24 mouse cellular contexts compared by ENCODE assay signal in the genomic region with DNA sequence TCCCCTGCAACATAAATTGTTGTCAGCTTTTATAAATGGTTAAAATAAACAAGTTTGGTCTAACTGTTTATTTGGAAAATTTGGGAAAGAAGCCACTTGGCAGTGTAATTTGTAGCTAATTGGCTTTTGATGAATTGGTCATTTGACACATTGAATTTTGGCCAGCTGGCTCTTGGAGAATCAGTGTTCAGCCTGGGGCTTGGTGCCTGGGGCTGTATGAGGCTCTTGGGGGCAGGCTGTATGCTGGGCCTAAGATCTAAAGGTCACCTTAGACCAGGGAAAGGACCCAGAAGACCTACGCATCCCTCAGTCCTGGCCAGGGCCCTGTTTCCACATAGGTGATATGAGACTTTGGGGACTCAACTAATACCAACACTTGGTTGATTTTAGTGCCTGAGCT.
DNase-seq lines count a peak whose midpoint lies in the region; ATAC-seq and TF ChIP-seq lines count a peak whose summit lies in the region.
"Had no signal": no experiment of that assay in that cellular context is flagged by ENCODE, and none has a peak within 500 bp of the region (broad histone marks: within the 10 kb centered on the region; RNA-seq: fewer than 3 reads in every experiment).

No protein-coding gene starts in this region.

- ATAC-seq in hindbrain, postnatal 0 days: no peak
- ATAC-seq in hindbrain, embryonic 11.5 days (ENCODE audit: low FRiP score): no peak
- ATAC-seq: intestine, postnatal 0 days; midbrain, embryonic 15.5 days had no signal

- intact Hi-C loops in left cerebral cortex, postnatal 4 days (cut with DNase I): no loop called here

- WGBS in hindbrain, postnatal 0 days: 56% methylated on average over 1 of the region's 1 CpGs
- WGBS in hindbrain, embryonic 11.5 days: 84% methylated on average over 1 of the region's 1 CpGs

- H3K4me1 ChIP-seq in hindbrain, postnatal 0 days (ENCODE audit: insufficient read depth, low read length): peaks cover 9% of the 10 kb centered on the region; the same call in 1 of the 2 replicates
- no peaks in the 10 kb centered on the region for H3K4me1 ChIP-seq in hindbrain, embryonic 11.5 days (replicated peaks; ENCODE audit: control insufficient read depth, insufficient read depth, low read length)
- H3K4me1 ChIP-seq: liver, embryonic 13.5 days; megakaryocyte, embryonic 14.5 days; midbrain, embryonic 15.5 days had no signal

- TF ChIP-seq CTCF in hindbrain, postnatal 0 days (IDR thresholded peaks at IDR 0.05; ENCODE audit: low read depth): no peak

- DNase-seq in hindbrain, postnatal 0 days (ENCODE audit: low spot score): peak; percentile 66
- DNase-seq in hindbrain, embryonic 11.5 days (ENCODE audit: low spot score): no peak
- peak; percentile 40 for DNase-seq in left cerebral cortex, postnatal 4 days
- DNase-seq in left cerebral cortex, adult 11 months (ENCODE audit: low spot score): no peak
- DNase-seq in testis, postnatal 10 days (ENCODE audit: low spot score): peak; percentile 25
- no peak for DNase-seq in testis, postnatal 14 days (ENCODE audit: low spot score)
- DNase-seq in kidney, postnatal 36 days: peak; percentile 34 to 53
- DNase-seq: adrenal gland, postnatal 36 days; cerebellum, adult 2 months; forebrain, postnatal 0 days; heart, postnatal 14 days; liver, embryonic 13.5 days; right cerebral cortex, postnatal 25 days; thymus, adult 2 months had no signal

- no peaks in the 10 kb centered on the region for H3K36me3 ChIP-seq in hindbrain, postnatal 0 days (ENCODE audit: insufficient read depth, low read length)
- no peaks in the 10 kb centered on the region for H3K36me3 ChIP-seq in hindbrain, embryonic 11.5 days (ENCODE audit: control insufficient read depth, insufficient read depth, low read length)
- H3K36me3 ChIP-seq: forebrain, embryonic 10.5 days; heart, embryonic 12.5 days; hindbrain, embryonic 15.5 days; liver, embryonic 13.5 days; midbrain, embryonic 15.5 days; neural tube, embryonic 15.5 days had no signal

- no peak overlapping the region for H3K4me2 ChIP-seq in hindbrain, postnatal 0 days (ENCODE audit: low read depth, low read length)
- no peak overlapping the region for H3K4me2 ChIP-seq in hindbrain, embryonic 11.5 days (replicated peaks; ENCODE audit: low read depth, low read length)
- H3K4me2 ChIP-seq: heart, embryonic 12.5 days; hindbrain, embryonic 15.5 days; liver, embryonic 13.5 days; midbrain, embryonic 15.5 days; neural tube, embryonic 15.5 days had no signal

- H3K27ac ChIP-seq in hindbrain, postnatal 0 days: no peak overlapping the region
- H3K27ac ChIP-seq in hindbrain, embryonic 11.5 days (ENCODE audit: low read depth, low read length): no peak overlapping the region
- H3K27ac ChIP-seq: hindbrain, embryonic 15.5 days; layer of hippocampus, adult 2 months; left cerebral cortex, adult 2 months; liver, embryonic 13.5 days; midbrain, embryonic 15.5 days; neural tube, embryonic 15.5 days had no signal

- H3K27me3 ChIP-seq in hindbrain, postnatal 0 days (ENCODE audit: insufficient read depth, low read length): no peaks in the 10 kb centered on the region
- H3K27me3 ChIP-seq in hindbrain, embryonic 11.5 days (ENCODE audit: control insufficient read depth, insufficient read depth, low read length): no peaks in the 10 kb centered on the region
- H3K27me3 ChIP-seq: heart, embryonic 12.5 days; hindbrain, embryonic 15.5 days; liver, embryonic 13.5 days; midbrain, embryonic 15.5 days; neural tube, embryonic 15.5 days had no signal

- H3K4me3 ChIP-seq in hindbrain, postnatal 0 days (ENCODE audit: low read length): no peak overlapping the region
- H3K4me3 ChIP-seq in hindbrain, embryonic 11.5 days (ENCODE audit: low read depth, low read length): no peak overlapping the region
- H3K4me3 ChIP-seq: forebrain, embryonic 10.5 days; gastrocnemius, adult 2 months; heart, embryonic 12.5 days; hindbrain, embryonic 15.5 days; layer of hippocampus, adult 2 months; left cerebral cortex, adult 2 months; liver, embryonic 13.5 days; megakaryocyte, embryonic 14.5 days; midbrain, embryonic 15.5 days; neural tube, embryonic 15.5 days had no signal

- H3K9me3 ChIP-seq in hindbrain, postnatal 0 days (ENCODE audit: low read length): no peaks in the 10 kb centered on the region
- H3K9me3 ChIP-seq in hindbrain, embryonic 11.5 days (ENCODE audit: control insufficient read depth, low read length): no peaks in the 10 kb centered on the region
- H3K9me3 ChIP-seq: forebrain, embryonic 10.5 days; heart, embryonic 12.5 days; hindbrain, embryonic 15.5 days; liver, embryonic 13.5 days; megakaryocyte, embryonic 14.5 days; midbrain, embryonic 15.5 days; neural tube, embryonic 15.5 days had no signal

- no peak overlapping the region for H3K9ac ChIP-seq in hindbrain, postnatal 0 days (replicated peaks; ENCODE audit: low read length)
- no peak overlapping the region for H3K9ac ChIP-seq in hindbrain, embryonic 11.5 days (ENCODE audit: low read depth, low read length)
- H3K9ac ChIP-seq: forebrain, postnatal 0 days; heart, embryonic 12.5 days; hindbrain, embryonic 15.5 days; liver, embryonic 13.5 days; midbrain, embryonic 15.5 days; neural tube, embryonic 15.5 days had no signal

Comparison
In these comparisons a context has a peak if more than half of its experiments do, and no peak if none do; other contexts are left out.
1. DNase-seq: peak in hindbrain, postnatal 0 days (single experiment), left cerebral cortex, postnatal 4 days (single experiment), testis, postnatal 10 days (single experiment) and kidney, postnatal 36 days (2 of 2); none in hindbrain, embryonic 11.5 days (single experiment), left cerebral cortex, adult 11 months (single experiment) and testis, postnatal 14 days (single experiment).